Mouse (Mus musculus) CD4-positive, CD25-positive, alpha-beta regulatory T cell, adult 9 weeks (primary cell): Measurements from ENCODE around the gene Olfr1411. TPM values are rescaled to one million over a fixed set of nuclear protein-coding genes. Genes with fewer than 3 reads are reported as not detected.

Experiments used
- polyA plus RNA-seq: library from polyadenylated mRNA; unstranded; fragments of 100-300 nt; shearing (Covaris generic); gene quantifications from one replicate; pipeline ENCODE4 v1.2.1, GENCODE M21; 2017

Gene Olfr1411
- polyA plus RNA-seq = not detected

DNA sequence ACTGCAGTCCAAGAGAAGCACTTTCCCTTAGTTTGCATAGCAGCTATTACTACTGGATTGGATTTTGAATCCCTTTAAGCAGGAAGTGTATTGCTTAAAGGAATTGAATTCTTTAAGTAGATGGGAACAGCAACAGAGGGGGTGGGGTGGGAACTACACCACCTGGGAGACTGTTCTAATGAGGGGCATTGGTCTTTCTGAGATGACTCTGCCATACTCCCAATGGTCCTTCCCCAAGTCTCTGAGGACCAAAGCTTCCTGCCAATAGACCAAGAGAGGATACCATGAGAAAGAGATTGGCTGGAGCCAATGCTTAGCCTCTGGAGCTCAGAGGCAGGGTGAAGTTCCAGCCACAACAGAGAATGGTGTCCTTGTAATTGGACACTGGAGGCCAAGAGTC lies at the start of gene Olfr1411:
Olfr1411 (plus strand) TSS at position 301 of the 400 bp plus-strand sequence.

GRCm38 (mm10) chr1:92571022-92571421 lies 23.2 kb upstream of the Olfr1411 start, which contains the start of gene Olfr1413:
Olfr1413 (plus strand) TSS chr1:92571322.

DNA sequence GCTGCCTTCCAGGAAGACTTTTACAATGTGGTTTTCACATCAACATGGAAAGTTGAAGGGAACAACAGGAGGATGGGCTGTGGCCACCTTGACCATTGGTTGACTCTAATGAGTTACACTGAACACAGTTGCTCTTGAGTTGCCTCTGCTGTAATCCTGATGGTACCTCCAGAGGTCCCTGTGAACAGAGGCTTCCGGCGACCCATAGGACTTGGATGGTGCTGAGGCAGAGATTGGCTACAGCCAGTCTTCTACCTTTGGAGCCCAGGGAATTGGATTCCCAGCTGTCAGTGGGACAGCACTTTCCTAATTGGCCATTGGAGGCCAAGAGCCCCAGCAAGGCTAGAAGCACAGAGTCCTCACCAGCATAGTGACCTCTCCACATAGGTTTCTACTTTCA lies 8.7 kb upstream of the Olfr1411 start, which contains the start of gene Olfr1412:
Olfr1412 (plus strand) TSS at position 301 of the 400 bp plus-strand sequence.

DNA sequence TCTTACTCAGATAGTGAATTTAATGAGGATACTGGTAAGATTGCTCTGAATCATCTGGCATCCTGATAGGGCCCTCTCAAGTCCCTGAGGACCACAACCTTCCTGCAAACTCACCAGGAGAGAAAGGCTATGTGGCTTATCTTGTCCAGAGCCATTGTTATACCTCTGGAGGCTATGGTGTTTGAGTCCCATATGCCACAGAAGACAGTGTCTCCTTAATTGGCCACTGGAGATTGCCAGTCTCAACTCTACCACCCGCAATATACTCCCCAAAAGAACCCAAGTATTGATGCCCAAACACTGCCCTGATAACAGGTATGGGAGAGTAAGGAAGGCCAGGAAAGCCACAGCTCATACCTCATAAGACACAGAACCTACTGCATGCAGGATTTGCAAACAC lies 11.3 kb downstream of the Olfr1411 start, which contains the start of gene Olfr1410:
Olfr1410 (plus strand) TSS at position 301 of the 400 bp plus-strand sequence.

GRCm38 (mm10) chr1:92617488-92617887 lies 23.3 kb downstream of the Olfr1411 start, which contains the start of gene Olfr12:
Olfr12 (plus strand) TSS chr1:92617788.

DNA sequence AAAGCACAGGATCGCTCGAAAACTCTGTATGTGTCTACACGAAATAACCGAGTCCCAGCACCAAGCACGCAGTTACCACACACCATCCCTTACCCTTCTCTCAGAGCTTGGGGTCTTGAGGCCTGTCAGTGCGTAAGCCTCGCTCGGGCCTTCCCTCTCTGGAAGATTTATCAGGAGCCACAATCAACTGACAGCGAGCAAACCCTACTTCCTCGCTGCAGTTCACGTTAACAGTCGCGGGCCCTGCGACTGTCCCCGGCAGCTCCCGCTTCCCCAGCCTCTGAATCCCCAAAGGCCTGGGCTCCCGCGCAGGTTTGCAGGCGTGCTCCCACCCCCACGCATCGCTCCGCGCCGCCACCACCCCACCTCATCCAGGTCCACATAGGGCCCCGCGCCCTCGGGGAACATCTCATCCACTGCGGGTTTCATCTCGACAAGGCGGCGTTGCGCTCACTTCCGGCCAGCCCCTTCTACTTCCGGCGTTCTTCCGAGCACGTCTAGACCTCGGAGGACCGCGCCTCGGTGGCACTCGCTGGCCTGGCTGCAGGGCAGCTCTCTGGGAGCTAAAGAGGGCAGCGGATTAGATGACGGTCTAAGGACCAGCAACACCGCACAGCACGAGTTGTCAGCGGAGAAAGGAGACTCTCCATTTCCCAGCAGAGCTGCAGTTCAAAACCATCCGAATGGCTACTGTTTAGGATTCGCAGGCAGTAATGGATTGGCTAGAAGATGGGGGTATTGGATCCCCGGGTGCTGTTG lies 47.5 kb downstream of the Olfr1411 start, which contains the start of gene Cops9:
Cops9 (minus strand) TSS at position 472 of the 759 bp plus-strand sequence.

Other genes starting within 250 kb of the Olfr1411 start
- 239 TPM for gene Ndufa10, start 120.6 kb upstream of the Olfr1411 start, polyA plus RNA-seq
- not detected for gene Olfr1416, start 109.3 kb upstream of the Olfr1411 start, polyA plus RNA-seq
- not detected for gene Olfr1415, start 98.3 kb upstream of the Olfr1411 start, polyA plus RNA-seq
- not detected for gene Olfr1414, start 75.8 kb upstream of the Olfr1411 start, polyA plus RNA-seq
- not detected for gene Olfr1413, start 23.1 kb upstream of the Olfr1411 start, polyA plus RNA-seq
- gene Olfr1412, start 8.6 kb upstream of the Olfr1411 start, polyA plus RNA-seq = not detected
- not detected for gene Olfr1410, start 11.4 kb downstream of the Olfr1411 start, polyA plus RNA-seq
- gene Olfr12, start 23.4 kb downstream of the Olfr1411 start, polyA plus RNA-seq = not detected
- 271 TPM for gene Cops9, start 47.6 kb downstream of the Olfr1411 start, polyA plus RNA-seq
- 1.7 TPM for gene Otos, start 54.4 kb downstream of the Olfr1411 start, polyA plus RNA-seq
- 0.68 TPM for gene Gpc1, start 237.2 kb downstream of the Olfr1411 start, polyA plus RNA-seq